Mouse (Mus musculus) heart, embryonic 14.5 days (tissue): ENCODE measurements around the gene Ece1. TPM values are rescaled to one million over a fixed set of nuclear protein-coding genes. Genes with fewer than 3 reads are reported as not detected.

Experiments
- ATAC-seq: fragments of 200-750 bp; cut with Nextera tagmentation; 2 replicates; pipeline ENCODE4 v1.8.0; 2017; ENCODE audit warnings: low read depth, moderate TSS enrichment; ENCODE audit not compliant: insufficient number of reproducible peaks, insufficient read depth, low FRiP score
- H3K27ac ChIP-seq, 2 experiments: fragments of 200-500 bp in 1 of 2; fragments of 300-500 bp in 1 of 2; sonication (generic) in 1 of 2; replicated peaks in 1 of 2; 2 replicates each; pipeline ENCODE4 v1.5.1; 2012 to 2014; ENCODE audit warnings: low read depth in 2 of 2, low read length in 2 of 2, control low read depth in 1 of 2, mild to moderate bottlenecking in 1 of 2, mixed read lengths in 1 of 2; ENCODE audit not compliant: control insufficient read depth in 1 of 2, insufficient read depth in 1 of 2
- H3K27me3 ChIP-seq: fragments of 300-500 bp; sonication (generic); 2 replicates; pipeline ENCODE4 v1.6.1; 2014; ENCODE audit warnings: mild to moderate bottlenecking, low read length, control low read depth; ENCODE audit not compliant: control insufficient read depth, insufficient read depth
- H3K36me3 ChIP-seq: fragments of 300-500 bp; sonication (generic); 2 replicates; pipeline ENCODE4 v1.6.1; 2014; ENCODE audit warnings: mild to moderate bottlenecking, control low read depth, low read length, mixed read lengths; ENCODE audit not compliant: control insufficient read depth, insufficient read depth
- H3K4me1 ChIP-seq, 2 experiments: fragments of 200-500 bp in 1 of 2; fragments of 300-500 bp in 1 of 2; sonication (generic) in 1 of 2; 2 replicates each; pipeline ENCODE4 v1.6.1; 2012 to 2014; ENCODE audit warnings: low read length in 2 of 2, control low read depth in 1 of 2, mixed read lengths in 1 of 2; ENCODE audit not compliant: control insufficient read depth in 2 of 2, insufficient read depth in 2 of 2
- H3K4me2 ChIP-seq: fragments of 300-500 bp; sonication (generic); 2 replicates; pipeline ENCODE4 v1.6.1; 2014; ENCODE audit warnings: mild to moderate bottlenecking, low read length
- H3K4me3 ChIP-seq, 2 experiments: fragments of 200-500 bp in 1 of 2; fragments of 300-500 bp in 1 of 2; sonication (generic) in 1 of 2; 2 replicates each; pipeline ENCODE4 v1.5.1; 2012 to 2014; ENCODE audit warnings: low read length in 2 of 2, mild to moderate bottlenecking in 2 of 2, control low read depth in 1 of 2, low read depth in 1 of 2, moderate library complexity in 1 of 2; ENCODE audit not compliant: control insufficient read depth in 1 of 2, insufficient read depth in 1 of 2
- H3K9ac ChIP-seq: fragments of 300-500 bp; sonication (generic); 2 replicates; pipeline ENCODE4 v1.6.1; 2014; ENCODE audit warnings: mild to moderate bottlenecking, low read length
- H3K9me3 ChIP-seq: fragments of 300-500 bp; sonication (generic); 2 replicates; pipeline ENCODE4 v1.6.1; 2016; ENCODE audit warnings: low read length, control low read depth; ENCODE audit not compliant: control insufficient read depth
- WGBS: fragments of 180-500 bp; shearing (Covaris S2); extraction: QIAGEN DNeasy Blood & Tissue Kit; methylation state at CpG from one replicate; pipeline ENCODE4 v1.1.7; 2014; 5-methylcytosine and 5-hydroxymethylcytosine counted together
- polyA plus RNA-seq: library from polyadenylated mRNA; unstranded; fragments of >200 nt; fragmentation: Nextera tagmentation; extraction: Ambion mirVana; gene quantifications from 2 replicates; pipeline ENCODE4 v1.2.1, GENCODE M21; 2014

Gene Ece1
- polyA plus RNA-seq, 1 experiment from 2014 or later = 92.8 TPM

GRCm38 (mm10) chr4:137942782-137943486 lies 80.9 kb downstream of the Ece1 start:
- Histone ChIP-seq H3K4me3 (no peak overlapping the region), H3K4me1 (0 out of 4 replicates have a peak, but pooled peaks cover 0 to 4% of the 10 kb centered on the region in 2 experiments), H3K36me3 (peaks cover 86% of the 10 kb centered on the region), H3K27ac (no peak overlapping the region), H3K27me3 (no peaks in the 10 kb centered on the region), H3K4me2 (no peak overlapping the region), H3K9me3 (no peaks in the 10 kb centered on the region), H3K9ac (no peak overlapping the region)
- WGBS = 69% methylated on average over 9 of the region's 9 CpGs
- no peak for ATAC-seq

GRCm38 (mm10) chr4:137943540-137943939 lies 81.5 kb downstream of the Ece1 start:
- H3K36me3 ChIP-seq = peaks cover 86% of the 10 kb centered on the region
- ATAC-seq = no peak
- 67% methylated on average over 10 of the region's 10 CpGs for WGBS

GRCm38 (mm10) chr4:137945376-137945775 lies 83.3 kb downstream of the Ece1 start:
- Histone ChIP-seq H3K27ac (no peak overlapping the region), H3K4me3 (no peak overlapping the region), H3K27me3 (no peaks in the 10 kb centered on the region), H3K4me2 (no peak overlapping the region), H3K9ac (no peak overlapping the region), H3K4me1 (0 out of 4 replicates have a peak, but pooled peaks cover 0 to 4% of the 10 kb centered on the region in 2 experiments), H3K36me3 (peaks cover 85% of the 10 kb centered on the region), H3K9me3 (no peaks in the 10 kb centered on the region)
- ATAC-seq = no peak
- 68% methylated on average over 4 of the region's 4 CpGs for WGBS

More at GRCm38 (mm10) chr4:137943540-137943939, 81.5 kb downstream of the Ece1 start:
- no peak overlapping the region for H3K9ac ChIP-seq
- H3K27me3 ChIP-seq = no peaks in the 10 kb centered on the region
- H3K4me1 ChIP-seq = 0 out of 4 replicates have a peak, but pooled peaks cover 0 to 4% of the 10 kb centered on the region in 2 experiments
- no peaks in the 10 kb centered on the region for H3K9me3 ChIP-seq
- H3K27ac ChIP-seq = no peak overlapping the region
- no peak overlapping the region for H3K4me3 ChIP-seq
- no peak overlapping the region for H3K4me2 ChIP-seq

GRCm38 (mm10) chr4:137946419-137946818 lies 84.4 kb downstream of the Ece1 start:
- H3K36me3 ChIP-seq = peaks cover 80% of the 10 kb centered on the region
- no peaks in the 10 kb centered on the region for H3K27me3 ChIP-seq
- 77% methylated on average over 9 of the region's 11 CpGs for WGBS
- no peak overlapping the region for H3K9ac ChIP-seq
- no peak overlapping the region for H3K27ac ChIP-seq
- no peak for ATAC-seq
- no peak overlapping the region for H3K4me3 ChIP-seq
- no peak overlapping the region for H3K4me2 ChIP-seq
- H3K9me3 ChIP-seq = no peaks in the 10 kb centered on the region
- H3K4me1 ChIP-seq = 0 out of 4 replicates have a peak, but pooled peaks cover 0 to 4% of the 10 kb centered on the region in 2 experiments

- Histone ChIP-seq H3K9ac (no peak overlapping the region), H3K9me3 (no peaks in the 10 kb centered on the region), H3K27me3 (no peaks in the 10 kb centered on the region), H3K4me1 (peaks cover 0 to 7% of the 10 kb centered on the region in 2 experiments; a peak in 1 of 4 replicates), H3K27ac (no peak overlapping the region), H3K4me2 (no peak overlapping the region), H3K4me3 (no peak overlapping the region), H3K36me3 (peaks cover 71% of the 10 kb centered on the region)
- no peak for ATAC-seq
- WGBS = 40% methylated on average over 4 of the region's 4 CpGs
These were observed 90.8 kb downstream of the Ece1 start for GRCm38 (mm10) chr4:137952840-137953239.

- H3K36me3 ChIP-seq = peaks cover 69% of the 10 kb centered on the region
- no peaks in the 10 kb centered on the region for H3K27me3 ChIP-seq
- peaks cover 0 to 7% of the 10 kb centered on the region in 2 experiments; a peak in 1 of 4 replicates for H3K4me1 ChIP-seq
- H3K4me2 ChIP-seq = no peak overlapping the region
- no peaks in the 10 kb centered on the region for H3K9me3 ChIP-seq
- WGBS = 74% methylated on average over 2 of the region's 2 CpGs
- H3K27ac ChIP-seq = no peak overlapping the region
- H3K9ac ChIP-seq = no peak overlapping the region
- ATAC-seq = no peak
- no peak overlapping the region for H3K4me3 ChIP-seq
These were observed 92.1 kb downstream of the Ece1 start for GRCm38 (mm10) chr4:137954184-137954583.

GRCm38 (mm10) chr4:137954926-137955396 lies 92.9 kb downstream of the Ece1 start:
- H3K27me3 ChIP-seq = no peaks in the 10 kb centered on the region
- H3K4me1 ChIP-seq = peaks cover 0 to 7% of the 10 kb centered on the region in 2 experiments; a peak in 1 of 4 replicates
- no peak overlapping the region for H3K4me3 ChIP-seq
- H3K9me3 ChIP-seq = no peaks in the 10 kb centered on the region
- H3K4me2 ChIP-seq = no peak overlapping the region
- no peak overlapping the region for H3K9ac ChIP-seq
- ATAC-seq = peak; percentile 55
- WGBS = 28% methylated on average over 8 of the region's 8 CpGs
- H3K36me3 ChIP-seq = peaks cover 69% of the 10 kb centered on the region
- no peak overlapping the region for H3K27ac ChIP-seq
